38 mouse cellular contexts compared by ENCODE assay signal in the genomic region with DNA sequence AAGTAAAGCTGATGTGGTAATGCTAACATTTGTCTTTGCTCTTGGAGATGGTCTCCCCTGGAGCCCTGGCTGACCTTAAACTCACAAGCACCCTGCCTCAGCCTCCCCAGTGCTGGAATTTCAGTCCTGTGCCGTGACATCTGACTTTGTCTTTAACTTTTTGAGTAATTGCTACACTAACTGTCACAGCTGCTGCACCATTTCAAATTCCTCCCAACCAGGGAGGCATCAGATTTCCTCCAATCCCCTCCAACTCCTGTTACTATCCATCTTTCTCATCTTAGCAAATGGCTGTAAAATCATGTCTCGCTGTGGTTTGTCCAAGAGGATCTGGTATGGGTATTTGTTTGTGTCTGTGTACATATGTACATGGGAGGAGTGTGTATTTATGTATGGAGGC. TPM values are rescaled to one million over a fixed set of nuclear protein-coding genes. Genes with fewer than 3 reads are reported as not detected.
"Had no signal": no experiment of that assay in that cellular context is flagged by ENCODE, and none has a peak within 500 bp of the region (broad histone marks: within the 10 kb centered on the region; RNA-seq: fewer than 3 reads in every experiment).

No protein-coding gene starts in this region.

- H3K4me3 ChIP-seq: embryonic facial prominence, embryonic 10.5 days; embryonic facial prominence, embryonic 12.5 days; embryonic facial prominence, embryonic 13.5 days; embryonic facial prominence, embryonic 15.5 days; erythroblast, embryonic 14.5 days; forebrain, embryonic 10.5 days; forebrain, embryonic 12.5 days; forebrain, embryonic 13.5 days; forebrain, embryonic 15.5 days; gastrocnemius, adult 2 months; heart, adult 2 months had no signal

- H3K36me3 ChIP-seq: embryonic facial prominence, embryonic 10.5 days; embryonic facial prominence, embryonic 12.5 days; embryonic facial prominence, embryonic 13.5 days; embryonic facial prominence, embryonic 15.5 days; forebrain, embryonic 10.5 days; forebrain, embryonic 12.5 days; forebrain, embryonic 15.5 days had no signal

- H3K4me2 ChIP-seq: embryonic facial prominence, embryonic 12.5 days; embryonic facial prominence, embryonic 13.5 days; embryonic facial prominence, embryonic 15.5 days; forebrain, embryonic 12.5 days; forebrain, embryonic 13.5 days; forebrain, embryonic 15.5 days had no signal

- H3K27me3 ChIP-seq: embryonic facial prominence, embryonic 12.5 days; embryonic facial prominence, embryonic 13.5 days; embryonic facial prominence, embryonic 15.5 days; forebrain, embryonic 12.5 days; forebrain, embryonic 13.5 days; forebrain, embryonic 15.5 days had no signal

- DNase-seq: cerebellum, adult 8-10 months; cerebellum, adult 9-10 months; cerebellum, adult 9-11 months; cerebellum, postnatal 10 days; cerebellum, postnatal 14 days; cerebellum, postnatal 25 days; cerebellum, postnatal 36 days; embryo, embryonic 11 days; forebrain, postnatal 0 days; gastrocnemius, adult 2 months; gastrocnemius, postnatal 10 days; gastrocnemius, postnatal 14 days; gastrocnemius, postnatal 36 days; heart, adult 18-20 months; heart, adult 2 months had no signal

RNA-seq across cellular contexts. Expression of gene 4933406M09Rik, which starts 11.6 kb away (rescaled TPM):
- total RNA-seq: common myeloid progenitor, adult 5-6 weeks; forebrain, postnatal 0 days; gastrocnemius, adult 18-20 months; gastrocnemius, adult 2 months; gastrocnemius, adult 8-10 months; gastrocnemius, postnatal 10 days; gastrocnemius, postnatal 14 days; gastrocnemius, postnatal 36 days; gastrocnemius, postnatal 4 days; granulocyte monocyte progenitor cell, adult 5-6 weeks; heart, adult 18-20 months; heart, adult 2 months; heart, adult 8-10 months had no signal
- polyA plus RNA-seq: cortical plate, adult 2 months; embryonic facial prominence, embryonic 10.5 days; embryonic facial prominence, embryonic 11.5 days; embryonic facial prominence, embryonic 12.5 days; embryonic facial prominence, embryonic 13.5 days; embryonic facial prominence, embryonic 14.5 days; embryonic facial prominence, embryonic 15.5 days; forebrain, embryonic 10.5 days; forebrain, embryonic 11.5 days; forebrain, embryonic 12.5 days; forebrain, embryonic 13.5 days; forebrain, embryonic 14.5 days; forebrain, embryonic 15.5 days; forebrain, embryonic 16.5 days; forebrain, postnatal 0 days; frontal cortex, adult 2 months; gonadal fat pad, adult 2 months; heart, adult 2 months had no signal
